Mouse (Mus musculus) ovary, adult 18-20 months (tissue): ENCODE measurements around the gene Rcsd1.
A peak's percentile ranks its signal among the peaks of the same experiment; 100 is the strongest.

Experiments used
- DNase-seq: peaks from one replicate; pipeline ENCODE4 v3.0.0; 2022; ENCODE audit warnings: low spot score, mixed read lengths

Rcsd1 gene

GRCm38 (mm10) chr1:165717711-165718542 is 8.4 kb upstream of the Rcsd1 start:
- DNase-seq = peak; percentile 48

- no peak for DNase-seq
Measured at GRCm38 (mm10) chr1:165716426-165716825, 6.9 kb upstream of the Rcsd1 start.

- DNase-seq = no peak
Measured at GRCm38 (mm10) chr1:165713798-165714197, 4.2 kb upstream of the Rcsd1 start.

- DNase-seq = no peak
Measured at GRCm38 (mm10) chr1:165711914-165712313, 2.4 kb upstream of the Rcsd1 start.

- DNase-seq = no peak
Measured at GRCm38 (mm10) chr1:165708686-165709380, 724 bp downstream of the Rcsd1 start.

- peak; percentile 55 for DNase-seq
Measured at GRCm38 (mm10) chr1:165707640-165708322, 1.8 kb downstream of the Rcsd1 start.

- no peak for DNase-seq
Measured at GRCm38 (mm10) chr1:165707241-165707639, 2.3 kb downstream of the Rcsd1 start.

GRCm38 (mm10) chr1:165706492-165706891 is 3.1 kb downstream of the Rcsd1 start:
- DNase-seq = no peak

GRCm38 (mm10) chr1:165705868-165706348 is 3.6 kb downstream of the Rcsd1 start:
- no peak for DNase-seq

GRCm38 (mm10) chr1:165705368-165705767 is 4.2 kb downstream of the Rcsd1 start:
- DNase-seq = no peak

GRCm38 (mm10) chr1:165704841-165705240 is 4.7 kb downstream of the Rcsd1 start:
- no peak for DNase-seq

- DNase-seq = no peak
Measured at GRCm38 (mm10) chr1:165702221-165703031, 7.1 kb downstream of the Rcsd1 start.

GRCm38 (mm10) chr1:165701562-165701961 is 8.0 kb downstream of the Rcsd1 start:
- DNase-seq = no peak

GRCm38 (mm10) chr1:165700933-165701518 is 8.5 kb downstream of the Rcsd1 start:
- DNase-seq = no peak

- DNase-seq = no peak
Measured at GRCm38 (mm10) chr1:165700376-165700815, 9.2 kb downstream of the Rcsd1 start.

GRCm38 (mm10) chr1:165697701-165698100 is 11.9 kb downstream of the Rcsd1 start:
- no peak for DNase-seq

GRCm38 (mm10) chr1:165696870-165697269 is 12.7 kb downstream of the Rcsd1 start:
- DNase-seq = no peak

GRCm38 (mm10) chr1:165696040-165696439 is 13.5 kb downstream of the Rcsd1 start:
- DNase-seq = no peak

- DNase-seq = no peak
Measured at GRCm38 (mm10) chr1:165695392-165696014, 14.1 kb downstream of the Rcsd1 start.

- no peak for DNase-seq
Measured at GRCm38 (mm10) chr1:165693856-165694255, 15.7 kb downstream of the Rcsd1 start.

- no peak for DNase-seq
Measured at GRCm38 (mm10) chr1:165691516-165691915, 18.0 kb downstream of the Rcsd1 start.
